Comparison of ENCODE assay signal across 8 mouse cellular contexts in the genomic region with DNA sequence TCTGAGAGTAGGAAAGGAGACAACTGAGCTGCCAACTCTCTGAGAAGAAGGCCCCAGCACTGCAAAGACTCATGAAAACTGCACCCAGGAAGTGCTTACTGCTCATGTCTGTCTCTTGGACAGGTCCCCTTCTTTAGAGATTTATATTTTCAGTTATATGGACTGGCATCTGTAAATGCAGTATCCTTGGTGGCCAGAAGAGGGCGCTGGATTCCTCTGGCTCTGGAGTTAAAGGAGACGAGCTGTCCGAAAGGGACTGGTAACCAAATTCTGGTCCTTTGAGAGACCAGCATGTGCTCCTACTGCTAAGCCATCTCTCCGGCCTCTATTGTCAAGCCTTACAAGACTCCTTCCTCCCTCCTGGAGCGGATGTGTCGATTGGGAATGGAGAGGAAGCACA. TPM values are rescaled to one million over a fixed set of nuclear protein-coding genes. Genes with fewer than 3 reads are reported as not detected.
DNase-seq lines count a peak whose midpoint lies in the region; ATAC-seq lines count a peak whose summit lies in the region.

No protein-coding gene starts in this region.

- no peaks in the 10 kb centered on the region for H3K27me3 ChIP-seq in forebrain, embryonic 11.5 days (ENCODE audit: control insufficient read depth, insufficient read depth, low read length)
- peaks cover 5% of the 10 kb centered on the region; the same call in 1 of the 2 replicates for H3K27me3 ChIP-seq in forebrain, embryonic 12.5 days
- H3K27me3 ChIP-seq in neural tube, embryonic 15.5 days (replicated peaks): no peaks in the 10 kb centered on the region

- no peak overlapping the region for H3K4me3 ChIP-seq in forebrain, embryonic 11.5 days (ENCODE audit: low read depth, low read length)
- H3K4me3 ChIP-seq in forebrain, embryonic 12.5 days (replicated peaks): no peak overlapping the region
- no peak overlapping the region for H3K4me3 ChIP-seq in neural tube, embryonic 15.5 days (replicated peaks)

- no peak overlapping the region for H3K4me2 ChIP-seq in forebrain, embryonic 11.5 days (ENCODE audit: low read depth, low read length, severe bottlenecking)
- no peak overlapping the region for H3K4me2 ChIP-seq in forebrain, embryonic 12.5 days
- no peak overlapping the region for H3K4me2 ChIP-seq in neural tube, embryonic 15.5 days

- DNase-seq in forebrain, embryonic 11.5 days (ENCODE audit: low spot score): peak; percentile 65
- peak; percentile 35 for DNase-seq in neural tube, embryonic 10.5 days (ENCODE audit: extremely low spot score, low spot score)
- peak; percentile 75 for DNase-seq in induced T-regulatory cell, adult 2 months (ENCODE audit: low read depth)
- peak; percentile 42 to 52 for DNase-seq in thymus, postnatal 36 days
- DNase-seq in urinary bladder, adult 18-20 months (ENCODE audit: low spot score in 2 of 2): no peak

- ATAC-seq in forebrain, embryonic 11.5 days (replicated peaks; ENCODE audit: low FRiP score): no peak
- ATAC-seq in forebrain, embryonic 12.5 days (ENCODE audit: low FRiP score): no peak
- ATAC-seq in neural tube, embryonic 15.5 days (ENCODE audit: low FRiP score): no peak
- no peak for ATAC-seq in cerebellum, adult (ENCODE audit: insufficient number of reproducible peaks, low FRiP score, low TSS enrichment)

- 44% methylated on average over 6 of the region's 6 CpGs for WGBS in forebrain, embryonic 11.5 days
- 58% methylated on average over 6 of the region's 6 CpGs for WGBS in forebrain, embryonic 12.5 days
- WGBS in neural tube, embryonic 15.5 days: 51% methylated on average over 6 of the region's 6 CpGs

- H3K36me3 ChIP-seq in forebrain, embryonic 11.5 days (ENCODE audit: control insufficient read depth, insufficient read depth, low read length): no peaks in the 10 kb centered on the region
- H3K36me3 ChIP-seq in forebrain, embryonic 12.5 days (replicated peaks): no peaks in the 10 kb centered on the region
- no peaks in the 10 kb centered on the region for H3K36me3 ChIP-seq in neural tube, embryonic 15.5 days

- H3K4me1 ChIP-seq in forebrain, embryonic 11.5 days (replicated peaks; ENCODE audit: control insufficient read depth, insufficient read depth, low read length): no peaks in the 10 kb centered on the region
- no peaks in the 10 kb centered on the region for H3K4me1 ChIP-seq in forebrain, embryonic 12.5 days
- H3K4me1 ChIP-seq in neural tube, embryonic 15.5 days: peaks cover 12% of the 10 kb centered on the region

- H3K9me3 ChIP-seq in forebrain, embryonic 11.5 days (ENCODE audit: control insufficient read depth, low read length): no peaks in the 10 kb centered on the region; the same call in 1 of the 2 replicates
- no peaks in the 10 kb centered on the region for H3K9me3 ChIP-seq in forebrain, embryonic 12.5 days
- H3K9me3 ChIP-seq in neural tube, embryonic 15.5 days (replicated peaks): no peaks in the 10 kb centered on the region

- H3K9ac ChIP-seq in forebrain, embryonic 11.5 days (ENCODE audit: low read length): no peak overlapping the region
- no peak overlapping the region for H3K9ac ChIP-seq in forebrain, embryonic 12.5 days
- no peak overlapping the region for H3K9ac ChIP-seq in neural tube, embryonic 15.5 days (replicated peaks)

- no peak overlapping the region for H3K27ac ChIP-seq in forebrain, embryonic 11.5 days (ENCODE audit: low read depth, low read length)
- no peak overlapping the region for H3K27ac ChIP-seq in forebrain, embryonic 12.5 days
- H3K27ac ChIP-seq in neural tube, embryonic 15.5 days (replicated peaks): no peak overlapping the region

RNA-seq across cellular contexts. Expression of a gene that starts 26.9 kb away (rescaled TPM):
- polyA plus RNA-seq in forebrain, embryonic 11.5 days (2014; fragmentation: Nextera tagmentation; extraction: Ambion mirVana): 6.6 and 7.6 TPM in 2 replicates
- polyA plus RNA-seq in forebrain, embryonic 12.5 days (2016; fragmentation: Nextera tagmentation; extraction: Ambion mirVana): 3.0 and 3.1 TPM in 2 replicates
- polyA plus RNA-seq in neural tube, embryonic 15.5 days (2015; fragmentation: Nextera tagmentation; extraction: Ambion mirVana): 4.5 TPM in 2 replicates

RNA-seq across cellular contexts. Expression of a gene that starts 28.9 kb away (rescaled TPM):
- 13.7 and 13.9 TPM in 2 replicates for polyA plus RNA-seq in forebrain, embryonic 11.5 days (2014; fragmentation: Nextera tagmentation; extraction: Ambion mirVana)
- polyA plus RNA-seq in forebrain, embryonic 12.5 days (2016; fragmentation: Nextera tagmentation; extraction: Ambion mirVana): 18.9 and 20.0 TPM in 2 replicates
- 15.9 and 16.0 TPM in 2 replicates for polyA plus RNA-seq in neural tube, embryonic 15.5 days (2015; fragmentation: Nextera tagmentation; extraction: Ambion mirVana)

RNA-seq across cellular contexts. Expression of a gene that starts 55.2 kb away (rescaled TPM):
- polyA plus RNA-seq in forebrain, embryonic 11.5 days (2014; fragmentation: Nextera tagmentation; extraction: Ambion mirVana): 1.7 and 2.2 TPM in 2 replicates
- polyA plus RNA-seq in forebrain, embryonic 12.5 days (2016; fragmentation: Nextera tagmentation; extraction: Ambion mirVana): 1.6 and 3.3 TPM in 2 replicates
- polyA plus RNA-seq in neural tube, embryonic 15.5 days (2015; fragmentation: Nextera tagmentation; extraction: Ambion mirVana): 0.82 and 2.9 TPM in 2 replicates

Comparison
In these comparisons a context has a peak if more than half of its experiments do, and no peak if none do; other contexts are left out.
1. DNase-seq: peak in forebrain, embryonic 11.5 days (single experiment), neural tube, embryonic 10.5 days (single experiment), induced T-regulatory cell, adult 2 months (single experiment) and thymus, postnatal 36 days (2 of 2); none in urinary bladder, adult 18-20 months (0 of 2).